Mouse (Mus musculus) frontal cortex, postnatal 36 days (tissue): Measurements from ENCODE around the gene Psenen.

ENCODE experiments used
- DNase-seq, 2 experiments: peaks; one replicate each; pipeline ENCODE4 v3.0.0; 2022; ENCODE audit warnings: low spot score in 2 of 2

Gene Psenen

DNA sequence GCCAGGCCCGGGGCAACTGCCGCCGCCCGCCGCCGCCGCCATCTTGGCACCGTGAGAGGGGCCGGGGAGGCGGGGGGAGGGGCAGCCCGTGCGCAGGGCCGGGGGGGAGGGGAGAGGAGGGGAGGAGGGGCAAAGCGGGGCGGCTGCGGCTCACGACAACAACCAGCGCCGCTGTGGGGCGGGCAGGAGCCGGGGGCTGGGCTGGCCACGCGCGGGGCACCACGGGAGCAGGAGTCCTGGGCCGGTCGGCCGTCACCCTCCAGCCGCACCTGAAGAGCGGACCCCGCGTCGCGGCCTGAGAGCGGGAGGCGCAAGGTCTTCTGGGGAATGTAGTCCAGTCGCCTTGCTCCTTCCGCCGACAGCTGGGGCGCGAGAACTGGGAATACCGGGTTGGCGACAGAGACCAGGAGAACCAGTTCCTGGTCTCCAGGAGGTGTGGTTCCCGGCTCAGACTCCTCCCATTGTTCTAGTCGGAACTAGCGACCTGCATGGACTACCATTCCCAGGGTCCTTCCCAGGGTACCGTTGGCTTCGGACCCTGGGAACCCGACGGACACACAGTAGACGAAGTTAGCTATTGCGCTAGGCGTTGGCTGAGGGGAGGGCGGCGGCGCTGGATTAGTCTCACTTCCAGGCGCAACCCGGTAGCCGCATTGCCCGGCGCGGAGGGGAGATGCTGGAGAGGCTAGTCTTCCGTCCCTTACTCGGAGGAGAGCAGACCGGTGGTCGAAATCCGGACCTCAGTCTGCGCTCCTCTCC lies 25.4 kb upstream of the Psenen start, which contains the start of gene Kmt2b:
TSS of gene Kmt2b (minus strand) at position 51 of the 759 bp plus-strand sequence.
- DNase-seq = peak; percentile 96 to 97

DNA sequence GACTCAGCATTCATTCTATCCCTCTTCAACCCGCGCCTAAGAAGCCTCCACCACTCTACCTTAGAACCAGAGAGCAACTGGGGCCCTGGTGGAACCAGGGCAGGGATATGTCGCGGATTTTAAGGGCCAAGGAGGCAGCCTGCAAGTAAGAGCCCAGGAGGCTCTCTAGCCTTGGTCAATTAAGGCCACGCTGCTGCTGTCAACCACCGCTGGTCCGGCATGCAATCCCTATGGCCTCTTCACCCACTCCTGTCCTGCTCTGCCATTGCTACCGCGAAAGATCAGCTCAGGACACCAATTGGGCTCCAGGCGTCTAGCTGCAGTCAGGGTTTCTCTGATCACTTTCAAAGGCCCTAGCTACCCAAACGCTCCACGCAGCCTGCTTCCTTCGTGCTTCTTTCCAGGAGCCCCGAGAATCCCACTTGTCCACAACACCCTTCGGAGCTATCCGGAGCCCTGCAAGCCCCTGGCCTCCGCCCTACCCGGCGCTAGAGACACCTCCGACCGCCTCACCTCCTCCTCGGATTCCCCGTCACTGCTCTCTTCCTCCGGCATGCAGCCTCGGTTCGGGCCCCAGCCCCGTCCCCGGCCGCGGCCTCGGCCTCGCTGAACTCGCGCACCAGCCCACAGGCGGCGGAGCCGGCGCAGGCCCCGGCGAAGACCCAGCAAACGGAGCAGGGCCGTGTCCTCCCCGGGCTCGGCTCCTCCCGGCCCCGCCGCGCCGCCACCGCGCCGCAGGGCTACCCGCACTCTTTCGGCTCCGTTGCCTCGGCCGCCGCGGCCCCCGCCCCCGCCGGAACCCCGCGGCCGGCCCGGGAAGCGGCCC lies 24.6 kb upstream of the Psenen start:
- peak; percentile 49 to 58 for DNase-seq

DNA sequence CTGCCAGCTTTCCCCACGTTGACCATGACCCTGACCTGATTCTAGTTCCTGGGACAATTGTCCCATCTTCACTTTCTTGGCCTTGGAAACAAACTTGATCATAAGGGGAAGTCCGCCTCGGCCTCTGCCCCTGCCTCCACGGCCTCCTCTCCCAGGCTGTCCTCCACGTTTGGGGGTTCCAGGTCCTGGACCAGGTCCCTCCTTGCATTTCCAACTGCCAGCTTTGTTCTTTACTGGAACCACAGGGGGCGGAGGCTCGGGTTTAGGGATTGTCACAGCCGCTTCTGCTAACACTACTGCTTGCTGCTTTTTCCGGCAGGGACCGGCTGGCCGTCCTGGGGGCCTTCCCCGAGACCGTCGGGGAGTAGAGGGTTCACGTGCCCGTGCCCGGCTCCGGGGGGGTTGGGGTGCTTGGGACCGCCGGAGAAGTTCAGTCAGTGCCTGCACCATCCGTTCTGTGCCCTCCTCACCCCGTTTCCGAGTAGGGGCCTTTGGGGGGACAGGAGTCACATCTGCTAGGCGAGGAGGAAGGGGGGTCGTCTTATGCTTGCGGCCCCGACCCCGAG lies 23.1 kb upstream of the Psenen start:
- DNase-seq = no peak

DNA sequence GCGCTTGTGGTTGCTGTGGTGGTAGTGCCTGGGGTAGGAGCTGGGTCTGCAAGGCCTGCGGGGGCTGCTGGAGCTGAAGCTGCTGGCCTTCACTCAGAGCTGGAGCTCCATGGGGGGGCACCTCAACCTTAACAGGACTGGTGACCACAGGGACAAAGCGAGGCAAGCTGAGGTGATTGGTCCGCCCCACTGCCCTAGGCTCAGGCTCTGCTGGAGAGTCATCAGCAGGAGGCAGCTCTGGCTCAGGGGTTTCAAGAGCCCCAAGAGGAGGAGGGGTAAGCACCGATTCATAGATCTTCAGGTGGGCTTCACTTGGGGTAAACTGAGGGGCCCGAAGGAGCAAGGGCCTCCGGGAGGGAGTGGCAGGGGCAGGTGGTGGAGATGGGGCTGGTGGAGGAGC lies 21.7 kb upstream of the Psenen start:
- no peak for DNase-seq

DNA sequence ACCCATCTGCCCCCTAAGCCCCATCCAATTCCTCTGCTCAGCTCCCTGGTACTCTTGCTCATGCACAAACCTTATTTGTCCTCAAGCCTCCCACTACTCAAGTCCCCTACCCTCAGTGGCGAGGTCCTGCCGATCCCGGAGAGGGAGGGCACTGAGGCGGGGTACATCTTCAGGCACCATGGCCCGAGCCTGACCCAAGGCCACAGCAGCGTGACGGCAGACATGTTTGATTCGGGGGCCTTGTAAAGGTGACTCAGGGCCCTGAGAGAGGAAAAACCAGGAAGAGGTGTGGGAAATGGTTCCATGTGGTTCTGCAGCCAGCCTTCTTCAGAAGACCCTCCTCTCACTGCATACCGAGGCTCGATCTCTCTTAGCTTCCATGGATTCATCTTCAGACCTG lies 20.9 kb upstream of the Psenen start:
- DNase-seq = no peak

DNA sequence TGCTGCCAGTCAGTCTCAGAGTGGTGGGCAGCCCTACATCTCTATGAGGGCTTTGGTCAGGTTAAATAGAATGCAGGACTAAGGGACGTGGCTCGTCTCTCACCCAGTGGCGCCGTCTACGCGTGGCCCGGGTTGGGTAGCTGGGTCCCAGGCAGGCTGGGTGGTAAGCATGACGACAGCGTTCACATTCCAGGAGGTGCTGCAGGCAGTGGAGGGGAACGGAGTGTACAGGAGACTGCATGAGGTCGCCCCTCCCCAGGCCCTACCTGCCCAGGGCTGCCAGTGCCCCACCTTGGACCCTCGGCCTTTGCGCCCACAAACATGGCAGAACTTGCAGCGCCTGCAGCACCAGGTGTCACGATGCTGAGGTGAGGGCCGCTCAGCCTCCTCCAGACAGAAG lies 18.1 kb upstream of the Psenen start:
- no peak for DNase-seq

DNA sequence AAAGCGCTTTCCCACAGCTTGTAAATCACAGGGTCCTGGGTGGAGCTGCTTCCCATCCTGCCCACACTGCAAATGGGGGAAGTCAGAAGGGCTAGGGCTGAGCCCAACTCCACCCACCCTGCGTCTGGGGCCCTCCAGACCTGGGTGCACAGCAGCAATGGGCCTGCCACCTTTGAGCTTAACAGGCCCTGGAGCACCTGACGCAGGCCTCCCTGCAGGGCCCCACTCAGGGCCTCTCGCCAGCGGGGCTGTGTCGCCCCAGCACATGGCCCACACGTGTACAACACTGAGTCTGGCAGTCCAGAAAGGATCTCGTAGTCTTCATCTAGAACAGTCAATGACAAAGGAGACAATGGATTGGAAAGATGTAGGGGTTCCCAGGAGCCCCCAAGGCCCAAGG lies 16.5 kb upstream of the Psenen start:
- no peak for DNase-seq

DNA sequence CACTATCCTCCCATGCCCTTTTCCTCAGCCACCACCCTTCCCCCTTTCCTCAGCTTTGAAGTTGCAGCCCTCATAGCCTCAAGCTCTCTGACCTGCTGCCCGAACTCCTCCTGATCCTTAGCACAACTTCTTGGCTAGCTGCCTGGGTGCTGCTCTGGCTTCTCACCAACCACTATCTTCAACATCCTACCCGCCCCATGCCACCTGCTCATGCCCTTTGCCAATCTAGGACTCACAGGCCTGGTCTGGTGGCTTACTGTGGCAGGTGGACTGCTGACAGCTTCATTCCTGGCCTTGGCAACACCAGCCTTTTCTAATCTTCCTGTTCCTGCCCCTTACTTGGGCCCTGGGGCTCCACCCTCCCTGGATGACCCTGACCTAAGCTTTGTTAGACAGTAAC lies 9.5 kb upstream of the Psenen start:
- DNase-seq = no peak

DNA sequence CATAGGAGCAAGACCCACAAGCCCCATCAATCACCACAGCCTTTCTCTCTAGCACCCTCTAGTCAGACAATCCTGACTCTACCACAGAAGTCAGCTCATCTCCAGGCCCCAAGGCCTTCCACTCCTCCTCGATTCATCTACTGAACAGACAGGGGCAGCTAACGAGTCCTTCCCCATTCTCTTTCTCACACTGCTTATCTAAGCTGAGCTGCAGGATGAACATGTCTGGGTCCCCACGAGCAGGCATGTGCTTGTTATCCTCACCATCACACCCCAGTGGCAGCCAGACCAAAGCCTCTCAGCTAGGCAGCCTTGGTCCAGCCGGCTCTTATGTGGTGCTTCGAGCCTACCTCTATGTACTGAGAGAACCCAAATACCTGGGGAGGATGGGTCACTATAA lies 9.0 kb upstream of the Psenen start:
- no peak for DNase-seq

DNA sequence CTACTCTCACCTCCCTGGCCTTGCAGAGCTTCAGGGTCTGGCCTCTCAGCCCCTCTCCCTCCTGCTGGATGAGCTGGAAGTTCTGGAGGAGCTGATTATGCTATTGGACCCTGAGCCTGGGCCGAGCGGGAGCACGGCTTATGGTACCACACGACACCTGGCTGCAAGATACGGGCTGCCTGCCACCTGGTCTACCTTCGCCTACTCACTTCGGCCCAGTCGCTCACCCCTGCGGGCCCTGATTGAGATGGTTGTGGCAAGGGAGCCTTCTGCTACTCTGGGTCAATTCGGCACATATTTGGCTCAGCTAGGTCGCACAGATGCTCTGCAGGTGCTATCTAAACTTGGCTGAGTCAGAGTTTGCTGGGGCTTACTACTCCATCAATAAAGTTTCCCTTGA lies 4.1 kb upstream of the Psenen start:
- no peak for DNase-seq

DNA sequence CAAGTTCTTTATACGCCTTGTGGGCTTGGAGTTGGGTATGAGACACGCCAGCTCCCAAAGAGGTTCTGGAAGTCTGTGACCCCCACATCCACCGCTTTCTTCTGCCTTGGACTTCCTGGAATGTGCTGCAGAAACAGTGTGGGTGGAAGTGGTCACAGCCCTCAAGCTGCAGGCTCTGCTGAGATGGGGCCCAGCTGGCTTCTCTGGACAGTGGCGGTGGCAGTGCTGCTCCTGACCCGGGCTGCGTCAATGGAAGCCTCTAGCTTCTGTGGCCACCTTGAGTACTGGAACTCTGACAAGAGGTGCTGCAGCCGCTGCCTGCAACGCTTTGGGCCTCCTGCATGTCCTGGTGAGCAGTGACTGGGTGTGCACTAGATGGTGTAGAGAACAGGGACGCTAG lies 2.6 kb upstream of the Psenen start:
- no peak for DNase-seq

DNA sequence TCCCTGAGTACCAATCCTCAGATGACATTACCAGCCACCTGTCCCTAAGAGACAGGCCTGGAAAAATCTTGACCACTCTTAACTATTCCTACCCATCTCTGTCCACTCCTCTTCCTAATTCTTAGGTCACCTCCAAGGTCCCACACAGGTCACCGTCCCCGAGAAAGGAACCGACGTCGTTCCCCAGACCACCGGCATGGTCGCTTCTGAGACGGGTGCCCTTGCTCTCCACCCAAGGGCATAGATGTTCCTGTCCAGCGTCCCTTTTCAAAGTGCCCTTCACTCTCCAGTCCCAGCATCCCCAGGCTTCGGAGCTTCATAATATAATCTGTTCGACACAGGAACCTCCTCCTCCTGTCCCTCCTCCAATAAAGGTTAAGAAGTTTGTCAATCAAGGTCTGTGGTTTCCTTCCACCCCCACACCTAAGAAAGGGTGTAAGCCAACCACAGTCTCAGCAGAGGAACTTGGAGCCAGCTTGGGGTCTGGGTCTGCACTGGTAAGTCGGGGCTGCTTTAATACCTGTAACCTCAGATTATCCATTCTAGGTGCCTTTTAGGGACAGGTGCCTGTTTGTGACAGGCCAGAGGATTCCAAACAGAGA lies 1.6 kb upstream of the Psenen start, which contains the start of gene Igflr1:
TSS of gene Igflr1 (plus strand) at position 458 of the 602 bp plus-strand sequence.
- no peak for DNase-seq

DNA sequence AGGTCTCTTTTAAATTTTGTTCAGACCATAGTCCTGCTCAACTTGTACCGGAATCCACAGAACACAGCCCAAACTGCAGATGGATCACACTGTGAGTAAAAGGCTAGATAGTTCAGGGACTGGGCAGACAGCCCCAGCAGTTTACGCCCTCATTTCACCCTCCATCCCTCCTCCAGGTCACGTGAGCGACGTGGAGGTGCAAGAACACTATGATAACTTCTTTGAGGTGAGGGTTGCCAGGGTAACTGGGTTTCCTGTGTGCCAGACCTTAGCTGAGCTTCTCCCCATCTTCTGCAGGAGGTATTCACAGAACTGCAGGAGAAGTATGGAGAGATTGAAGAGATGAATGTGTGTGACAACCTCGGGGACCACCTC lies 466 bp upstream of the Psenen start:
- no peak for DNase-seq

DNA sequence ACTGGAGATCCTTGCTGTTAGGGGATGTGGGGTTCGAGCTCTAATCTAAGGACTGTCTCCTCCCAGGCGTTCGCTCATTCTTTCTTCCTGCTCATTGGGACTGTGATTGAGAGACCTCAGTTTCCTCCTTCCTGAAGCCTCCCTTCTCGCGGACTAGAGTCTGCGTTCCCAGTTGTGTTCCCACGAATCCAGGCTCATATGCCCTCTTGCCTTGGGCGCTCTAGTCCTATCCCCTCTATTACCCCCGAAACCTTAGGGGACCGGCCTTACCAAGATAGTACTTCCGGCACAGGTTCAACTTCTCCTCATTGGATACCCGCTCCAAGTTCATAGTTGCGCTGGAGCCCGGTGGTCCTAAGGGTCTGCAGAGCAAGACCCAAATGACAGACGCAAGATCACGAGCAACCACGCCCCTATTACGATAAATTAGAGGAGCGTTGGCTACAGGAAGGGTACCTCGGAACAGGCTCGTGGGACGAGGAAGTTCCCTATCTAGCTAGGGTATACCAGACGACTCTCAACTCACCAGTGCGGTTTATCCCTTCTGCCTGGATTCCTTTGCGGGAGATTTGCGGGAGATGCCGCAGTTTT lies 806 bp downstream of the Psenen start:
- DNase-seq = no peak

DNA sequence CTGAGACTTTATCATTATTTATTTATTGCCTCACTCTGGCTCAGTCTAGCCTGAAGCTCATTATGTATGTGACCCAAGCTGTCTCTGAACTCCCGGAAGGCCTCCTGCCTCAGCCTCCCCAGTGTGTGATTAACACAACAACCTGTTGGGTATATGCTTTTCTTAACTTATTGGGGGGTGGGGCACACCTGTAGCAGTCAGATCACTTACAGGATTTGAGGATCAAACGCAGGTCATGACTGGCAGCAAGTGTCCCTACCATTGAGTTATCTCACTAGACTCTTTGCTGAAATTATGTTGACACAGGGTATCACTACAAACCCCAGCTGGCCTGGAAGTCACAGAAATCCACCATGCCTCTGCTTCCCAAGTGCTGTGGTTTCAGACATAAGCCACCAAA lies 3.1 kb downstream of the Psenen start:
- no peak for DNase-seq

DNA sequence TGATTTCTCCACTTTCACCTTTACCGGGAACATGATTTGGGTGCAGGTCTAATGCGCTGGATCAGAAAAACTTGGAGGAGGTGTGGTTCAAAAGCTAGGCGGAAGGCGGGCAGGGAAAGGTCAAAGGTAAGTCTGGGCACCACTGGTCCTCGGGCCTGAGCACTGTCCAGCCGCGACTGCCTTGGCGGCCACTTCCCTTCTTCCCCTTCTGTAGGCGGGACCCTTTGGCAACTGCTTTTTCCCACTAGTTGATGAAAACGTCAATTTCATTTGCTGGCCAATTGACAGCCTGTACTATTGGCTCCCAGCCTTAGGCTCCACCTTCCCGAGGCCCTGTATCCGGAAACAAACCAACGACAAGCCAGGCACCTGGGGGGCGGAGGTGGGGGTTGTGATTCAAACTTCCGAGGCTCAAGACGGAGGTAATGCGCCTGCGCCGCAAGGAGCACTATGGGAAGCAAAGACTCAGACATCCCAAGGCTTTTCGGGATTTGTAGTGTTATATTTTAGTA lies 3.9 kb downstream of the Psenen start, which contains the start of gene Lin37:
TSS of gene Lin37 (minus strand) at position 396 of the 512 bp plus-strand sequence.
- peak; percentile 97 to 99 for DNase-seq

DNA sequence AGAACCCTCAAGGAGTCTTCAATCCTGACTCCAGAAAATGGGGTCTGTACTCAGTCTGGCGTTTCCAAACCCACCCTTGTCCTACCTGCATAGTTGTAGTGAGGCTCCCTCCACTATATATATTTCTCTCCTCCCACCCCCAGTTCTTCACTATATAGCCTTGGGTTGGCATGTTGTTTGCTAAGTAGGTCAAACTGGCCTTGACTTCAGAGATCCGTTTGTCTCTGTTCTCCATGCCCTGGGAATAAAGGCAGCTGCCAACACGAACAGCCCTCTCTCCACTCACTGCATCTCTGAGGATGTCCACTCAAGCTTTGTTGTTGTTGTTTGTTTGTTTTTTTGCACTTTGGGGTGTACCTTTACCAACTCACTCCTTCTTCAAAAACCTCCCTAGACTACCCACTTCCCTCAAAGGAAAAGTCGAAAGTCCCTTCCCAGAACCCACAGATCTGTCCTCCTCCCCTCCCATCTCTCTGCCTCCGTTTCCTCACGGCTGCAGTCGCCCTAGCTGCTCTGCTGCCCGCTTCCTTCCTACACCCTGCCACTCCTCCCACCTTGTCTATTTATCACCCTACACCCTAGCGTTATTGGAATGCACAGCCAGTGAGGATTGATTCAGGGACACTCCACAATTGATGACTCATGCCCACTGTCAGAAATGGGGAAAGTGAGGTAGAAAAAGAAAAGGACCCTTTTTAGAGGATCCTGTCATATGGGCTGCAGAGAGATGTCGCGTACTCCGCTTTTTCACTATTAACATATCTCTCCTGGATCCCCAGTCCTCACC lies 4.6 kb downstream of the Psenen start:
- no peak for DNase-seq

DNA sequence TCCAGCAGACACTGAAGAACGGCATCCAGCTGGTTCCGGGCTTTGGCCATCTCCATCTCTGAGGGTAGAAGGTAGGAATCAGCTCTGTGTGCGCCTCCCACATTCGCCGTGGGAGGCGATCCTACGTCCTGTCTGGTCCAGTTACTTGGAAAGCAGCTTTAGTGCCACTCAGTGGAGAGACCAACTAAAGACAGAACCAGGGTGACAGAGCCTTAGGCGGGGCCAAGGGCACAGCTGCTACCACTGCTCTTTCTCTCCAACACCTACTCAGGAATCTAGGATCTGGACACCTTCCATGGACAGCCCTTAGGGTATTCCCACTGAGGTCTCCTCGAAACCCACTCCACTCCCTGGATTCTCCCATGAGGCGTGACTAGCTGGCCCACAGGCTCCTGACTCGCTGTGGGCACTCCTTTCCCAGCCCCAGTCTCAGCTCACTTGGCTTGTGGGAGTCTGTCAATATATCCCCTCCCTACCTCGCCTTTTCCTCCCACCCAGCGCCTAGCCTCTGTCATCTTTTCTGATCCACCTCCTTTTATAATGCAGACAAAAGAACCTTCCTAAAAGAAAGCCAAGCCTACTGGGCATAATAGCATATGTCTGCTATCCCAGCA lies 5.4 kb downstream of the Psenen start:
- DNase-seq = no peak

DNA sequence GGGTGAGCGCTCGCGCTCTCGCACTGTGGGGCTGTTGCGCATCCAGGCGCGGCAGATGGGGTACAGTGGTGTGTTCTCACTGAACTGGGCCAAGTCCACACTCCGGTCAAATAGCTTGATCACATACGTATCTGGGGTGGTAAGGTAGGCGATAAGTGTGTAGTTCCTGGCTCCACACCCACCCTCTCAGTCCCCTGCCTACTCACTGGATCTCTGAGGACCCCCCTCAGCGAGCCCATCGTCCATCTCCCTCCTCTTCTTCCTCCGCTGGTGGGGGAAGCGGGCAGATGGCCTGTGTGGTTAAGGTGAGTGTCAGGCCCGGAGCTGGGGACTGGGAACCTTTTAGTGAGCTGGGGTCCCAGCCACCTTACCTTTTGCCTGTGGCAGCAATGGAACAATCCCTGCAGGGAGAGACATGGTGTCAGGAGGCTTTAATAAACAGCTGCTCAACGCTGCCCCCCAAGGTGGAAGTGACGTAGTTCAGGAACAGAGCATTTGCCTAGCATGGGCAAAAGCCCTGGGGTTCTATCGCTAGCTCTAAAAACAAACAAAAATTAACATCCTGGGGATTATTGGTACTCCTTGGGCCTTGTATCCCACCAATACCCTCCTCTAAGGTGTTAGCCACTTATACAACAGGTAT lies 6.4 kb downstream of the Psenen start:
- DNase-seq = no peak
